Comparison of ENCODE assay signal across 21 mouse cellular contexts in genomic region chr2:158039662-158040061, GRCm38 (mm10).
"Had no signal": no experiment of that assay in that cellular context is flagged by ENCODE, and none has a peak within 500 bp of the region (broad histone marks: within the 10 kb centered on the region; RNA-seq: fewer than 3 reads in every experiment).

No protein-coding gene starts in this region.

- H3K27ac ChIP-seq: liver, embryonic 14.5 days; lung, embryonic 15.5 days; macrophage; midbrain, embryonic 13.5 days; midbrain, embryonic 15.5 days; neural tube, embryonic 13.5 days; neural tube, embryonic 15.5 days had no signal

- H3K9ac ChIP-seq: liver, embryonic 14.5 days; lung, embryonic 15.5 days; midbrain, embryonic 13.5 days; midbrain, embryonic 15.5 days; neural tube, embryonic 13.5 days; neural tube, embryonic 15.5 days had no signal

- H3K4me3 ChIP-seq: lung, embryonic 15.5 days; megakaryocyte, embryonic 14.5 days; midbrain, embryonic 13.5 days; midbrain, embryonic 15.5 days; neural tube, embryonic 13.5 days; neural tube, embryonic 15.5 days had no signal

- H3K27me3 ChIP-seq: lung, embryonic 15.5 days; megakaryocyte, embryonic 14.5 days; midbrain, embryonic 13.5 days; midbrain, embryonic 15.5 days; neural tube, embryonic 13.5 days; neural tube, embryonic 15.5 days had no signal

- ATAC-seq: lung, postnatal 0 days; midbrain, embryonic 13.5 days; midbrain, embryonic 15.5 days had no signal

- H3K4me2 ChIP-seq: lung, embryonic 15.5 days; midbrain, embryonic 11.5 days; midbrain, embryonic 13.5 days; midbrain, embryonic 15.5 days; neural tube, embryonic 13.5 days; neural tube, embryonic 15.5 days had no signal

- H3K4me1 ChIP-seq: lung, embryonic 15.5 days; midbrain, embryonic 13.5 days; midbrain, embryonic 15.5 days; neural tube, embryonic 13.5 days had no signal

- DNase-seq: lung, adult 2 months; lung, postnatal 14 days; lung, postnatal 36 days; retina, postnatal 1 day; right cerebral cortex, adult 18-20 months; right cerebral cortex, postnatal 25 days; right cerebral cortex, postnatal 4 days; spleen, adult 18-20 months; thymus, adult 2 months; thymus, postnatal 25 days; thymus, postnatal 4 days had no signal
